Mouse (Mus musculus) gastrocnemius, adult 18-20 months (tissue): ENCODE measurements at regions not wholly inside any gene's neighbourhood (a gene's known extent, or its start where the extent isn't known, plus 50 kb on each side); places are given as distances from the start of the nearest gene placed in this dataset.
"Not testable (repeated sequence)": the region's sequence is repeated elsewhere in the genome, so short reads cannot be mapped to it uniquely, and the experiment has no call there.

Source experiments
- DNase-seq: peaks from one replicate; pipeline ENCODE4 v3.0.0; 2021; ENCODE audit warnings: low spot score

GRCm38 (mm10) chr1:12025791-12026190, 611.9 kb downstream of the A830018L16Rik start:
- DNase-seq = no peak

DNA sequence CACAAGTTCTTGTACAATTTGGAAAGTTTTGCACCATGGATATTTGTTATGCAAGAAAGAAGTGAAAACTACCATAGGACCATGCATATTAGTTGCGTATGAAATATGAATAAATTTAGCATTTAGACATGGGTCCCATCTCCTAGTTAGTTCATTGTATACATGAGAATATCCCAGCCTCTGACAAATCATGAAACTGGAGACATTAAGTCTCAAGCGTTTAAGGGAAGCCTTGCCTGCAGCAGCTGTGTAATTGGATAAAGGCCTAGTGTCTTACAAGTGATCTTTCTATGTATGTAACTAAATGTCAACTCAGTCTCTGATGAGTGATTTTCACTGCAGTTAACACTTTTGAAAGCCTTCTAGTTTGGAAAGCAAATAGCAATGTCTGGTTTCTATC, 613.5 kb downstream of the A830018L16Rik start:
- no peak for DNase-seq

DNA sequence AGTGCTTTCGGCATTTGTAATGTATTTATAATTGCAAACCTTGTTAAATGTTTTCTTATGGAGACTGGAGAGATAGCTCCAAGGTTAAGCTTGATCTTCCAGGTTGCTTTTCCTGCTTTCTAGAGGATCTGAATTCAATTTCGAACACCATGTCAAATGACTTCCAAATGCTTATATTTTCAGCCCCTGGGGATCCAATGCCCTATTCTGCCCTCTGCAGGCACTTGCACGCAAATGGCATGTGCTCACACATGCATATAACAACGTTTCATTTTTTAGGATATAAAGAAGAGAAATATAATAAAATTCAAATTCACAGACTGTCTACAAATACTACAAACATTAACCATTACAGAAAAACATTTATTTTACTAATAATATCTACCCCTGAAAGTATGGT, 614.2 kb downstream of the A830018L16Rik start:
- no peak for DNase-seq

DNA sequence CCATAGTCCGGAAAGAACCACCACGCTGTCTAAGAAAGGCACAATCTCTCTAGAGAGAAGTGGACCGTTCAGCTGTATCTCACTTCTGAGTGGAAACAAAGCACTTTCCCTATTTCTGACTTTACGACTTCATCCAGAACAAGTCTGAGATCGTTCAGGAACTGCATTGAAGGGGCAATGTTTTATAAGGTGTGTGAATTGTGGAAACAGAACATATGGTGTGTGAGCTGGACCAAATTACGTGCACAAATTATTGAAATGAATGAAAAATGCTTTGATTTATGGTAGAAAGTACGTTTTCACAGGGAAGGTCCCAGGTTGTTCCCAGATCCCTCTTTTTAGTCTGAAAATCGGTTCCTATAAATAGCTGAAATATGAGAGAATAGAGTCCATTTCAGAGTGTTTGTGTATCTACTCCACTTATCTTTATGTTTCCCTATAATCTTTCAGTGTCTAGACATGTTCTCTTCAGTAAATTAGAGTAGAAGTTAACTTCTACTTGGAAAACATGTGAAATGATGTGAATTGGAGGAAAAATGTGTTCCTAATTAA, 638.1 kb downstream of the A830018L16Rik start:
- DNase-seq = no peak

- no peak for DNase-seq
Measured at GRCm38 (mm10) chr1:12055865-12056560, 642.1 kb downstream of the A830018L16Rik start.

GRCm38 (mm10) chr1:12065016-12065513, 651.2 kb downstream of the A830018L16Rik start:
- DNase-seq = no peak

DNA sequence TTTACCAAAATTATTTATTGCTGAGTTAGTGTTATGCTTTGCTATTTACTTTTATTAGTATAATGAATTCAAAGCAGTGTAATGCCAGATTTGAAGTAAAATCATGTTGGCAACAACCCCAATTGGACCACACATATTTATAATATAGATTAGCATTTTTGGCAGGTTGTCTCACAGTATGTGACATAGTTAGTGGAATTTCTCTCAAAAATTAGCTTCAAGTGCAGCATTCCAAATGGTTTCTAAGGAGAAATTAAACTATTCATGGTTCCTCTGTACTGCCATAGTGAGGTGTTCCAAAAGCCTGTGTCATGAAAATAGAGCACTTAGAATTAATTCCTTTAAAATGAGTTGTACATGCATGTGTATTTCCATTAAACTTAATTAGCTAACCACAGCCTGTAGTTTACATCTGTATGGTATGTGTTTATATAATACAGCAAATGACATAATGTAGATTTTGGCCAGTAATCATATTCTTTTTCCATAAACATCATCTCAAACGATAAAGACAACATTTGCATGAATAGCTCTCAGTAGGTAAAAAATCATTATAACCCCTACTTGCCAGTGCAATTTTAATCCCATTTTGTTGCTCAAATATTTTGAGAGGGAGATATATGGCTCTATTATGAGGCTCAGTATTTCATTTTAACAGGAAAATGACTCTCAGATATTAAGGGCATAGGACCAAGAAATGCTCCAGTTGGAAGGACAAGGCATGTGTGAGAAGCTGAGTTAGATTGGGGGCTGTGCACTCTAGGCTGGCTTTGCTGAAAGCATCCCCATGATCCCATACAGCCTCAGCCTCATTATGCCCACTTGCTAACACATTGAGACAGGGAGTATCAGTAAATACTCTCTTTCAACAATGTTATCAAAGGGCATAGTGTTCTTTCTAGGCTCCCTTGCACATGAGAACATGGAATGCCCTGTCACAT, 678.9 kb downstream of the A830018L16Rik start:
- no peak for DNase-seq

DNA sequence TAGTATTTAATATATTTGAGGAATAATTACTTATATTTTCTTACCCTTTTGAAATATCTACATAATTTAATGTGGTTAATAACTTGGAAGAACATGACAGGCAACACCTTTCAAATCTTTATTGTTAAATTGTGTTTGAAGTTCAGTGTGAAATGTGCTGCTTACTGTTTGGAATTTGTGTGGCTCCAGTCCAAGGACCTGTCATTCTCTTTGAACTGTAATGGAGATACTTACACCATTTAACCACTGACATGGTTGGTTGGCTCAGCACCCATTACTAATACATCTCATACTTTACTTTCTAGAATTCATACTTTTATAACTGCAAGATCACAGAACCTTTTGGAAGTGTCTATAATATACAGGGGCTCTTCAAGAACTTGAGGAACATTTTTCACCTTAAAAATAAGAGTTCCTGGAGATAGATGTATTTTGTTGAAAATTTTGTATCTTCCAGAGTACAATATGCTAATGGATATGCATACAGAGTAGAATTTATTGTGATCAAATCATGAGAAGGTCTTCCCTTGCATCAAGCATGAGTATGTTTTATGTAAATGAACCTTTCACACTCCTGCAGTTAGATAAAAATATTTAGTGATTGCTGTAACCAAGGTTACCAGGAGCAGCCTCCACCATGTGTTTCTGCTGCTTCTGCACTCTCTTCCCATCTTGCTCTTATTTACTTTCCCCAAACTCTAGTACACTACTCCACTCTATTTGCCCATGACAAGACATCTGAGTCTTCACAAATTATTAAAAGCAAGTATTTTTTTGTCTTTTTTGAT, 701.3 kb downstream of the A830018L16Rik start:
- no peak for DNase-seq

GRCm38 (mm10) chr1:12117083-12117482, 703.2 kb downstream of the A830018L16Rik start:
- no peak for DNase-seq

- DNase-seq = no peak
Measured at GRCm38 (mm10) chr1:12120926-12121325, 707.0 kb downstream of the A830018L16Rik start.

GRCm38 (mm10) chr1:12126611-12127010, 712.7 kb downstream of the A830018L16Rik start:
- DNase-seq = not testable (repeated sequence)

DNA sequence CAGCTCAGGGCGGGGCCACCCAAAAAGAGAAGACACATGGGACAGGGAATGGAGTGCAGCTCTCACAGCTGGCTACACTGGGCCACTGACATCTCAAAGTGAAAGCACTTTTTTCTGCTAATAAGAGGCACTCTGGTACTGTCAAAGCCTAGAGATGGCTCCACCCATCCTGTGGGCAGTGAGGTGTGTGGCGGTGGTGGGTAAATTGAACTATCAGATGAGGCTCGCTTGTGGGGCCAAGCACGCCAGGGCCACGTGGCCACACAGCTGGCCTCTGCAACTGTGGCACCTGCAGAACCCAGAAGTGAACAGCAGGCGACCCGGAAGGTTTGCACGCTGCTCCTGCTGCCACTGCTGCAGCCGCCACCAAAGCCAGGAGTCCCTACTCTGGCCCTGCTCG, 756.6 kb downstream of the A830018L16Rik start:
- DNase-seq = no peak

GRCm38 (mm10) chr1:12189646-12190233, 775.8 kb downstream of the A830018L16Rik start:
- no peak for DNase-seq

DNA sequence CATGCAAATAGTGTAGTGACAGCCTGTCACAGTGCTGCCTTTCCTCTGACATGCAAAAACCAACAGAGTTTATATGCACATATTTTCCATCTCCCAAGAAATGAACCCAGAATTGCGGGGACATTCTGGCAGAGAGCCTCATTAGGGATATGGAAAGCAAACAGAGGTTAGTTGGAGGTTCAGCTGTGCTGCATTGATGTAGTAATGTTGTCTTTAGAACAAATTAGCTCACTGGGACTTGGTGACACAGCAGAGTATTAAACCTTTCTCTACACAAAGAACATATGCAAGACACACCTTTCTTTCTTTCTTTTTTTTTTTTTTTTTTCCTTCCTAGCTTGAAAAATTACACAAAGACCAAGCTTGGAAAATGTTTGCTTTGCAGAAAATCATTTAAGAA, 778.7 kb downstream of the A830018L16Rik start:
- no peak for DNase-seq

DNA sequence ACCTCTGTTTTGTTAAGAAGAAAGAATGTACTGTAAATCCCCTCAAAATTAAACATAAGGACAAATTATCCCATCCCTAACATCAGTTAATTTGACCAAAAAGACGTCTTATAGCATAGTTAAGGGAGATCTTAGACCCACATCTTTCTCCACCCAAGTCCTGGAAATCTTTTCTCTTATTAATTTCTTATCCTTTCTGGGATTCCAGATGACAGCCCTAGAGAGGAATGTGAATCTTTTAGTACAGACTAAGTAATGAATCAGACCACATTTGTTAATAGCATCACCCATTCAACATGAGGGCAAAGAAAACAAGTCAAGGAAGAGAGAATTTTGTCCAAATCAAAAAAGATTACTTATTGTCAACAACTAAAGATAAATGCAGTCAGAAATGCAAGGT, 817.2 kb downstream of the A830018L16Rik start:
- no peak for DNase-seq

- DNase-seq = no peak
Measured at GRCm38 (mm10) chr1:12242090-12242489, 828.2 kb downstream of the A830018L16Rik start.

GRCm38 (mm10) chr1:12282493-12282892, 868.6 kb downstream of the A830018L16Rik start:
- DNase-seq = no peak

DNA sequence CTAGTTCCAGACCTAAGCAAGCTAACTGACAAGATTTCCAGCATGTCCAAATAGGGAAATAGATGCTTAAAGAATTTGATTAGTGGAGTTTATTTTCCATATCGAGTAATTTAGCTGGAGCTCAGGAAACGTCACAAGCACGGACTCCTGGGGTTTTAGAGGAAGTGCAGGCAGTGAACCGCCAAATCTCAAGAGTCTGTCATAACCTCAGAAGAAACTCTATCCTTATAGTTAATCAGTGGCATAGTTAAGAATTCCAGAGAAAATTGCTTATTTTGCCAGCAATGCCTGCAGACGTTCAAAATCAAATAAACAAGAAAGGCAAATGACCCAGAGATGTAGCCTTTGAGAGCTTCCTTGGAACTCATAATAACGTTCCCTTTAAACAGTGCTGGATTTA, 871.6 kb downstream of the A830018L16Rik start:
- DNase-seq = no peak

- DNase-seq = no peak
Measured at GRCm38 (mm10) chr1:12286026-12286425, 872.1 kb downstream of the A830018L16Rik start.

- DNase-seq = no peak
Measured at GRCm38 (mm10) chr1:12288521-12288920, 874.6 kb downstream of the A830018L16Rik start.

- DNase-seq = no peak
Measured at GRCm38 (mm10) chr1:12291787-12292186, 877.9 kb downstream of the A830018L16Rik start.
